Mouse (Mus musculus) limb, embryonic 10.5 days (tissue): ENCODE results near the gene Kit. TPM values are rescaled to one million over a fixed set of nuclear protein-coding genes. Genes with fewer than 3 reads are reported as not detected.

Source experiments
- DNase-seq: peaks from one replicate; pipeline ENCODE4 v3.0.0-alpha.2; 2017; ENCODE audit warnings: low spot score
- H3K27ac ChIP-seq: fragments of 300-500 bp; sonication (generic); 2 replicates; pipeline ENCODE4 v1.5.1; 2016; ENCODE audit warnings: mild to moderate bottlenecking
- H3K27me3 ChIP-seq: fragments of 300-500 bp; sonication (generic); 2 replicates; pipeline ENCODE4 v1.6.1; 2016; ENCODE audit warnings: low read depth, mild to moderate bottlenecking; ENCODE audit not compliant: poor library complexity, severe bottlenecking
- H3K36me3 ChIP-seq: fragments of 300-500 bp; sonication (generic); 2 replicates; pipeline ENCODE4 v1.6.1; 2016; ENCODE audit warnings: mild to moderate bottlenecking, moderate library complexity
- H3K4me1 ChIP-seq: fragments of 300-500 bp; sonication (generic); 2 replicates; pipeline ENCODE4 v1.6.1; 2016
- H3K4me3 ChIP-seq: fragments of 300-500 bp; sonication (generic); 2 replicates; pipeline ENCODE4 v1.5.1; 2016; ENCODE audit warnings: mild to moderate bottlenecking, moderate library complexity
- H3K9me3 ChIP-seq: fragments of 300-500 bp; sonication (generic); replicated peaks from 2 replicates; pipeline ENCODE4 v1.6.1; 2016; ENCODE audit warnings: mild to moderate bottlenecking
- WGBS: fragments of 180-500 bp; shearing (Covaris S2); methylation state at CpG from one replicate; pipeline ENCODE4 v1.1.7; 2016; 5-methylcytosine and 5-hydroxymethylcytosine counted together
- polyA plus RNA-seq: library from polyadenylated mRNA; unstranded; fragments of >200 nt; fragmentation: Nextera tagmentation; extraction: Ambion mirVana; gene quantifications from 2 replicates; pipeline ENCODE4 v1.2.1, GENCODE M21; 2016

Kit gene
- polyA plus RNA-seq, 1 experiment from 2014 or later: 14.5 TPM

DNA sequence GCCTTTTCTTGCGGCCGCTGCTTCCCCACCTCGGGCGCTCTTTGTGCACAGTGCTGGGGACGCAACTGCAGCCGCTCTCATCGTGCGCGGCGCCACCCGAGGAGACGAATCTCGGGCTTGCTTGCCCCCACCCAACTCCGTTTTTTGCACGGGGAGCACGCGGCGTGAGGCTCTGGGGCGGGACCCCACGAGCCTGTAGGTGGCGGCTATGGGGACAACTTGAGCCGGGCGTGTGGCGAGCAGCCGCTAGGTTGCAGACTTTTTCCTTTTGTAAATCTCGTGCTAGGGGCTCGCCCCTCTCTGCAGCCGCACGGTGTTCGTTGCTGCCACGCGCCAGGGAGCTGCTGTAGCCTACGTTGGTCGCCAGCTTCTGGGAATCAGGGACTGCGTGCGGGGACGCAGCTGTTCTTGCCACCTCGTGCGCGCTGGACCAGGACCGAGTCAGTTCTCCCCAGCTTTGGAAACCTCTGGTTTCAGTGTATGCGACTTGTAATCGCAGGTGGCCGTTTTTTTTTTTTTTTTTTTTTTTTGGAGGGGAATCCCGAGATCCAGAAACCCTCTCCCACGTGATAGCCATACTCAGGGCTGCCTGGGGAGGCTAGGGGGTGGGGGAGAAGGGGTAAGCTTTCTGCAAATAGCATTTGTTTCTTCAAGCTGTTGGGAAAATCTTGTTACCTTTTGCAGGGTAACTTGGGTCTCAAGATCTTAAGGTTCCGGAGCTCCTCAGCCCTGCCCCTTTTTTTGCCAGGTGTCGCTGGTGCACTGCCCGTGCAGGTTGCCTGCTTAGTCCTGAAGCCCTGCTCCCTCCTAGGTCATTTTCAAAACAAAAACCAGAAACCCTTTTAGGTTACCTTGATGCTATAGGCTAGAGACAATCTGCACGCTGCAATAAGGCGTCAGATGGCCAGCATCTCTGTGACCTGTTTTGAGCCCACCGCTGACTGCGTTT lies 1.1 kb downstream of the Kit start:
- under 1% methylated on average over 53 of the region's 53 CpGs for WGBS
- H3K4me3 ChIP-seq: peak overlapping the region; percentile 68
- peak; percentile 82 for DNase-seq
- no peaks in the 10 kb centered on the region for H3K36me3 ChIP-seq
- H3K27ac ChIP-seq: peak overlapping the region; percentile 86
- no peaks in the 10 kb centered on the region for H3K9me3 ChIP-seq
- peaks cover 44% of the 10 kb centered on the region for H3K4me1 ChIP-seq
- peaks cover 28% of the 10 kb centered on the region for H3K27me3 ChIP-seq

DNA sequence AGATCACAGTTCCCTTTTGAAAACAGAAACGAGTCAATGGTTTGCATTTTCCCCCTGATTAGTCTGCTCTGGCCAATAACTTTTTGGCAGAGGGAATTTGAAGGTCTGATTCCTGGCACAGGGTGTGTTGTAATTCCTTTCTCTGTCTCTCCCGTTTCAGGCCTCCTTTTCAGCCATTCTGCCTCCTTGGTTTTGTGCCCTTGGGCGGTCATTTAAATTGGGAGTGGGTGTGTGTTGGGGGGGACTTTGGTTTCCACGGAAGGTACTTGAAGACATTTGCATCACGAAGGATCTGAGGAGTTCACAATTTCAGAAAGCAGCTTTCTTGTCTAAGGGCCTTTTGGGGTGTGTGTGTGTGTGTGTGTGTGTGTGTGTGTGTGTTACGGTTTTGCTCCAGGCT lies 2.0 kb downstream of the Kit start:
- Histone ChIP-seq H3K27ac (no peak overlapping the region), H3K9me3 (no peaks in the 10 kb centered on the region), H3K27me3 (peaks cover 27% of the 10 kb centered on the region), H3K4me3 (peak overlapping the region; percentile 68), H3K4me1 (peaks cover 44% of the 10 kb centered on the region), H3K36me3 (no peaks in the 10 kb centered on the region)
- no peak for DNase-seq
- 32% methylated on average over 6 of the region's 6 CpGs for WGBS

DNA sequence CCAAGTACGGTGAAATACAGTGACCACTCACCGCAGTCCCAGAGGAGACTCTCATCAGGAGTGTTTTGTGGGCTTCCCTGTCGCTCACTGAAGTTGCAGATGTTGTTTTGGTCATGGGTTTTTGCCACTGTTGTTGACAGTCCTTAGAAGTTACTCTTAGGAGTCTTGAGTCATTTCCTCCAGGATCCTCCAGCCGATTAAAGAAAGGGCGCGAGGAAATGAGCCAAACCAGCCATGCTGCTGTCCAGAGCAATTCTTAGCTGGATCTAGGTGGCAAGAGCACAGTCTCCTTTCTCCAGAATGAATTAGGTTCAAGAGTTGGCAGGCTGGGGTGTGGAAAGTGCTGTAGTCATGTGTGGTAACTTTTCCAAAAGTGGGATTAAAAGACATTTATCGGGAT lies 3.4 kb downstream of the Kit start:
- Histone ChIP-seq H3K36me3 (no peaks in the 10 kb centered on the region), H3K4me1 (peaks cover 44% of the 10 kb centered on the region), H3K4me3 (no peak overlapping the region), H3K9me3 (no peaks in the 10 kb centered on the region), H3K27ac (no peak overlapping the region), H3K27me3 (peaks cover 24% of the 10 kb centered on the region)
- DNase-seq: no peak
- 70% methylated on average over 7 of the region's 7 CpGs for WGBS

DNA sequence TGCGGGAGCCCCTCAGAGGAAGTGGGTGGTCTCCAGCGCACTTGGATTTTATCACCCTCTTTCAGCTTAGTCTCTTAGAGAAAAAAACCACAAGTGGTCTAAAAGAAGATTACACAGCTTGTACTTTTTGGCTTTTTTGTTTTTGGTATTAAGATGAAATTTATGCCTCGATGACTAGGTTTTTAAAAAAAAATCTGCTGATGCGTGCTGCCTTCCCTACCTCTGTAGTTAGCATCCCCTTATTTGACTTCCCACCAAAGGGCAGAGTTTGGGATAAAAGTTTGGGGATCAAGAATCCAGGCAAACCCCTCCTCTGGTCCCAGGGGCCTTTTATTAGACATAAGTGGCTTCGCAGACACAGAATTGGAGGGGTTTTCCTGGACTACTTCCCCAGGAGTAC lies 4.5 kb downstream of the Kit start:
- Histone ChIP-seq H3K27me3 (peaks cover 14% of the 10 kb centered on the region), H3K4me1 (peaks cover 41% of the 10 kb centered on the region), H3K4me3 (no peak overlapping the region), H3K9me3 (no peaks in the 10 kb centered on the region), H3K27ac (no peak overlapping the region), H3K36me3 (no peaks in the 10 kb centered on the region)
- 86% methylated on average over 5 of the region's 5 CpGs for WGBS
- DNase-seq: no peak

DNA sequence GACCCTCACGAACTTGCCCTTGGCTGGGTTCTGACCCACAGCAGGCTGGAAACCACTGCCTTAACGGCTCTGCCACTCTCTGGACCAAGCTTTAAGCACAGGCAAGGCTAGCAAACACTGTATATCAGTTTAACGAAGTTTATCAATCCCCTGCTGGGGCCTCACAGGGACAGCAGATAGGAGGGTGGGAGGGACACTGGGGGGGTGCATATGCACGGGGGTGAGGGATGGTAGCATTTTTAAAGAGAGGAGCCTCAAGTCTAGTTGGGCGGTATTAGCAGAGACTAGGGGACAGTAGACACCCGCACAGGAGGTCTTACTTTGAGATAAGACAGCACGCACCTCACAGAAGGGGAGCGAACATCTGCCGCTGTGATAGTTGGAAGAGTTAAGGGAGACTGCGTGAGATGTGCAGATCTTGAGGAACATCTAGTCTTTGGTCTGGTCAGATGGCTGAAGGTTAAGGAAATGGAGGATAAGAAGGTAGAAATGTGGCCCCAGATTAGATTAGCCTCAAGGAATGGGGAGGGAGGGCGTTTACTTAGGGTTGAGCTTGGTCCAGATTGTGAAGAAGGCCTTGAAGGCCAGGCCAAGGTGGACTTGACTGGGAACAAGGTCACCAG lies 5.0 kb downstream of the Kit start:
- 86% methylated on average over 11 of the region's 11 CpGs for WGBS

DNA sequence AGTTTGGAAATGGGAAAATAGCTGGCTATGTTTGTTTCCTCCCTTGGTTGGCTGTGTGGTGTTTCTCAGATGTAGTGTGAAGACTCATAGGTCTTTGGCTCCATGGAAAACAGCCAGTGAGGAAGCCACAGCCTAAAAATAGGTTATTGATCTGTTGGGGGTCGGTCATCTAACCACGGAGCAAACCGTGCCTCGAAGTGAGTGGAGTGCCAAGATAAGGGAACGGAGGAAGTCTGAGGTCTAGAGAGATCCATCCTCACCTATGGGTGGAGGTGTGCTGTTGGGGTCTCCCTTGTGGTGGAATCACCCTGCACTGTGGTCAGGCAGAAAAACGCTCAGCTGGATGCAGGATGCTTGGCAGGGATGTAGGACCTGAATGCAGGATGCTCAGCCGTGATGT lies 7.2 kb downstream of the Kit start:
- 92% methylated on average over 7 of the region's 7 CpGs for WGBS
- H3K4me1 ChIP-seq: peaks cover 22% of the 10 kb centered on the region
- no peaks in the 10 kb centered on the region for H3K9me3 ChIP-seq
- H3K27me3 ChIP-seq: peaks cover 7% of the 10 kb centered on the region; the same call in 1 of the 2 replicates
- no peak overlapping the region for H3K27ac ChIP-seq
- H3K4me3 ChIP-seq: no peak overlapping the region
- no peaks in the 10 kb centered on the region for H3K36me3 ChIP-seq
- DNase-seq: no peak

More for the DNA sequence above, 5.0 kb downstream of the Kit start:
- H3K27me3 ChIP-seq: peaks cover 10% of the 10 kb centered on the region; the same call in 1 of the 2 replicates
- H3K4me1 ChIP-seq: peaks cover 36% of the 10 kb centered on the region
- no peaks in the 10 kb centered on the region for H3K36me3 ChIP-seq
- no peak for DNase-seq
- no peak overlapping the region for H3K27ac ChIP-seq
- H3K9me3 ChIP-seq: no peaks in the 10 kb centered on the region
- H3K4me3 ChIP-seq: no peak overlapping the region

DNA sequence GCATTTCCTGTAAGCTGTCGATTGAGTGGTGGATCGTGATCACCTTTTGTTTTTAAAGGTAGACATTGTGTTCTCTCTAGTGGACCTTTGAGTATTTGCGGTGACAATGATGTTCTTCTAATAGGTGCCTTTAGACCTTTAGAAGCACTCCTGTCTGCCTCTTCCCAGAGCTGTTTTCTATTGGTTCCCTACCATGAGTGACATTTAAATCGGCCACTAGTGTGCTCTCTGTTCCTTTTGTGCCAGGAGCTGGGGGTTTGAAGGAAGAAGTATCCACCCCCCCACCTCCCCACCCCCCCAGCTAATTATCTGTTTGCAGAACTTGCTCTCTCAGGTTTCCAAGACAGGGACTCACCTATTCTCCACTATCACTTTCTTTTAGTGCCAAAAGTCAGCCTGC lies 13.1 kb downstream of the Kit start:
- no peaks in the 10 kb centered on the region for H3K9me3 ChIP-seq
- H3K36me3 ChIP-seq: no peaks in the 10 kb centered on the region
- no peak overlapping the region for H3K27ac ChIP-seq
- DNase-seq: no peak
- 95% methylated on average over 4 of the region's 4 CpGs for WGBS
- H3K4me1 ChIP-seq: peaks cover 15% of the 10 kb centered on the region
- H3K27me3 ChIP-seq: no peaks in the 10 kb centered on the region
- no peak overlapping the region for H3K4me3 ChIP-seq

DNA sequence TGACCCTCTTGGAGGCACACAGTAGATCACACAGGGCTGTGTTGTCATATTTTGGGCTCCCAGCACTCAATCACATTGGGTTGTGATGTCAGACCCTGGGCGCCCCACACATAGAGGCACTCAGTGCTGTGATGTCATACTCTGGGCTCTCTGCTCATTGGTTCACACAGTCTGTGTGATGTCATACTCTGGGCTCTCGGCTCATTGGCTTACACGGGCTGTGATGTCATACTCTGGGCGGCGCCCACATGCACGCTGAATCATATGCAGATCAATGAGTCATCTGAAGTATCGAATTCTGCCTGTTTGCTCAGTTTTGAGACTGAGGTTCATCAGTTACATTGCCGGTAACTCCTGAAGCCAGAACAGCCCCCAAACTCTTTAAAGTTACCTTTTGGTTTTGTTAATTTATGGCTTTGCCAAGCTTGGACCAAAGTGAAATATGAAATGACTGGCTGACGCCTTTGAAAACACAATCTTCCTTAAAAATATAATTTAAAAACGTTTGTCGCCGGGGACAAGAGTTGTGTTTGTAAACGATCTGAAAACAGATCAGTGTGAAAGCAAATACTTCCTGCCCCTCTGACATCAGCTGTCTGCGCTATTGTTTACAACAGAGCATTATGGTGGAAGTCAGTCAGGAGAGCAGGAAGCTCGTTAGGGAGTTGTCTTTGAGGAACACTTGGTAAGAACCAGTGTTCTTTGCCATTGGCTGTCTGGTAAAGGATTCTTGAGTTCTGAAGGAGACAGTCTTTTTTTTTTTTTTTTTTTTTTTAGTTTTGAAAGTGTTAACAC lies 15.0 kb downstream of the Kit start:
- H3K4me3 ChIP-seq: no peak overlapping the region
- H3K9me3 ChIP-seq: no peaks in the 10 kb centered on the region
- peaks cover 18% of the 10 kb centered on the region for H3K4me1 ChIP-seq
- no peak overlapping the region for H3K27ac ChIP-seq
- DNase-seq: no peak
- H3K27me3 ChIP-seq: no peaks in the 10 kb centered on the region
- H3K36me3 ChIP-seq: no peaks in the 10 kb centered on the region
- WGBS: 80% methylated on average over 15 of the region's 15 CpGs

DNA sequence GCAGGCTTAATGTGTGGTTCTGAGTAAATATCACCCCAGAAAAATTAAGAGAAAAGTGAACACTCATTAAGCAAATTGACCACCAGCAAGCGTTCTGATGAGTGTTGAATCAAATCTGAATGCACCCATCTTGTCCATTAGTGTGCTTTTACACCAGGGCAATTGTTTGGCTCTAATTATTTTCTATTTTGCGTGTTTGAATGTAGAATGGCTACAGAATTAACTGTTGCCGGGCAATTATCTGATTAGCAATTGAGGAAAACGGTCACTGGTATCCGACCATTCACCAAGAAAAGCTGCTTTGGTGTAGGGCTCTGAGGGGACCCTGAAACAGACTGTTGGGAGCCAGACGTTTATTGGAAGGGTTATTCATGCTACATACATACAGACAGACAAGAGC lies 16.2 kb downstream of the Kit start:
- Histone ChIP-seq H3K27ac (no peak overlapping the region), H3K36me3 (no peaks in the 10 kb centered on the region), H3K4me3 (no peak overlapping the region), H3K4me1 (peaks cover 19% of the 10 kb centered on the region), H3K27me3 (no peaks in the 10 kb centered on the region), H3K9me3 (no peaks in the 10 kb centered on the region)
- WGBS: 71% methylated on average over 6 of the region's 6 CpGs
- DNase-seq: no peak

DNA sequence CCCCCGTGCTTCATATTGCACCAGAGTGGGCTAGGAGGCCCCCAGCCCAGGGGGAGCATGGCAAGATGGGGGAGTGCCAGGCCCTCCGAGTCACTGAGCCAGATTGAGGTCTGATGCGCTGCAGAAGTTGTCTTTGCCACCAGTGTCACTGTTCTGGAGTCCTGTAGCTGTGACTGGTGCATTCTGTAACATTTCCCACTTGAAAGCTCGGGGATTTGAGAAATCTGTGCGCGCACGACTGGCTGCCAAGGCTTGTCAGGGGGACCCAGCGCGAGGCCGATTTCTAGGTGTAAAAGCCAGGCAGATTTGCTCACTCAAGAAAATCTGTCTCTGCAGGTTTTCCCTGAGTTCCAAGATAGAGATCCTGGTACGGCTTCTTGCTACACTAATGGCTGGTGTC lies 16.9 kb downstream of the Kit start:
- WGBS: 83% methylated on average over 11 of the region's 11 CpGs
- no peak for DNase-seq
- peak overlapping the region; percentile 19; the same call in 1 of the 2 replicates for H3K27ac ChIP-seq
- no peaks in the 10 kb centered on the region for H3K27me3 ChIP-seq
- peaks cover 25% of the 10 kb centered on the region for H3K4me1 ChIP-seq
- no peaks in the 10 kb centered on the region for H3K9me3 ChIP-seq
- no peak overlapping the region for H3K4me3 ChIP-seq
- no peaks in the 10 kb centered on the region for H3K36me3 ChIP-seq

DNA sequence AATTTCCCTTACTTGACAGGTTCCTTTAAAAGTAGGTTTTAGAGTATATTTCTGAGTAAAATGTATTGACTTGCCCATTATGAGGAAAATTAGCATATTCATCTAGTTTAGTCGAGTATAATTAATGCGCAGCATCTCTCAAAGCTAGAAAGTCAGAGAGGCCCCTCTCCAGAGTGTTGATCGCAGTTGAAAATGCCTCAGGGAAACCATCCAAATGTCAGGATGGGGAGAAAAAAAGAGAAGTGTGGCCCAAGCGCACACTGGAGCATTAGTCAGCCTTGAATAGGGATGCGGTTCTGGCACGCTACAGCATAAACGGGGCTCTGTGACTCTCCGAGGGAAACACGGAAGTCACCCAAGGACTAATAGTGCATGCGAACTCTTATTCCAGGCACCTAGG lies 20.6 kb downstream of the Kit start:
- peaks cover 37% of the 10 kb centered on the region for H3K4me1 ChIP-seq
- no peak for DNase-seq
- no peaks in the 10 kb centered on the region for H3K9me3 ChIP-seq
- 94% methylated on average over 10 of the region's 10 CpGs for WGBS
- no peak overlapping the region for H3K4me3 ChIP-seq
- H3K27ac ChIP-seq: no peak overlapping the region
- H3K36me3 ChIP-seq: no peaks in the 10 kb centered on the region
- H3K27me3 ChIP-seq: no peaks in the 10 kb centered on the region

DNA sequence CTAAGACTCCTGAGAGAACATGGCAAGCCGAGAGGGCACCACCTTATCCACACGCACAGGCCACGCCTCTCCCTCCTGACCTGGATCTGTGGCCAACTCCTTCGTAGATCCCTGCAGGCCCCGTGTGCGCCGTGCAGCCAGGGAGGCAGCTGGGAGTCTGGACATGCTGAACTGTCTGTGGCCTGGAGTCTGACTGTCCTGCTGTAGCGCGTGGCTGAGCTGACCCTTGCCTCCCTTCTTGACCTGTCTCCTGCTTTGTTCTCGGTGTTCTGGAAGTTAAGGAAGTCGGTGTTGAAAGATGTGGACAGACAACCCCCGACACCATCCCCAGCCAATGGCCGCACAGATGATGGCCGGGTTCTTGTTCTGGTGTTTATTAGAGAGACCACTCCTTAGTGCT lies 21.5 kb downstream of the Kit start:
- 25% methylated on average over 14 of the region's 14 CpGs for WGBS
- Histone ChIP-seq H3K4me1 (peaks cover 35% of the 10 kb centered on the region), H3K4me3 (peak overlapping the region; percentile 19), H3K27me3 (no peaks in the 10 kb centered on the region), H3K36me3 (no peaks in the 10 kb centered on the region), H3K27ac (peak overlapping the region; percentile 61; the same call in 1 of the 2 replicates), H3K9me3 (no peaks in the 10 kb centered on the region)
- peak; percentile 44 for DNase-seq

DNA sequence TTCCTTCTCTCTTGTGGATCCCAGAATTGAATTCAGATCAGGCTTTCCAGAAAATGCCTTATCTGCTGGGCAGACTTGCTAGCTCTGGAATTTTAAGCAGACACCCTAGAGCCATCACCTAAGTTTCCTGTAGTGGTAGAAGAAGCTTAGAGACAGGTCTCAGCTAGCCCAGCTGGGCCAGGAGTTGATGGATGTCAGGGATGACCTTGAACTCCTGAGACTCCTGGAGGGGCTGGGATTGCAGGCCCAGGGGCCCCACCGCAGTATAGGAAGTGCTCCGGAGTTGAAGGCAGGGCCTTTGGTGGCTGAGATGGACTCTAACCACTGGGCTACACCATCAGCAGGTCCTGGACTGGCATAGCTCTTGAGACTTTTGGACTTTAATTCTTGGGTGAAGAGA lies 22.6 kb downstream of the Kit start:
- no peaks in the 10 kb centered on the region for H3K36me3 ChIP-seq
- no peaks in the 10 kb centered on the region for H3K9me3 ChIP-seq
- no peaks in the 10 kb centered on the region for H3K27me3 ChIP-seq
- no peak overlapping the region for H3K4me3 ChIP-seq
- H3K27ac ChIP-seq: no peak overlapping the region
- 75% methylated on average over 2 of the region's 2 CpGs for WGBS
- H3K4me1 ChIP-seq: peaks cover 26% of the 10 kb centered on the region
- DNase-seq: no peak
